Mouse (Mus musculus): ENCODE measurements around the gene Tmf1.

The Tmf1 gene

GRCm38 (mm10) chr6:97204252-97204869 is 25.4 kb upstream of the Tmf1 start:
- in situ Hi-C loops (cut with MboI, MseI), result no loop called here

- in situ Hi-C loops (cut with MboI, MseI), result no loop called here
Observed at GRCm38 (mm10) chr6:97202477-97202876, 23.6 kb upstream of the Tmf1 start.

- in situ Hi-C loops (cut with MboI, MseI), result no loop called here
Observed at GRCm38 (mm10) chr6:97200437-97200836, 21.5 kb upstream of the Tmf1 start.

GRCm38 (mm10) chr6:97179367-97179828 is 476 bp upstream of the Tmf1 start:
- in situ Hi-C loops (cut with MboI, MseI), result no loop called here

GRCm38 (mm10) chr6:97175716-97176115 is 3.2 kb downstream of the Tmf1 start:
- in situ Hi-C loops (cut with MboI, MseI), result no loop called here

- in situ Hi-C loops (cut with MboI, MseI), result no loop called here
Observed at GRCm38 (mm10) chr6:97150156-97150555, 28.8 kb downstream of the Tmf1 start.

GRCm38 (mm10) chr6:97149721-97150120 is 29.2 kb downstream of the Tmf1 start:
- in situ Hi-C loops (cut with MboI, MseI), result no loop called here

GRCm38 (mm10) chr6:97148383-97149251 is 30.3 kb downstream of the Tmf1 start, which contains the start of gene Eogt:
Gene Eogt (minus strand): TSS chr6:97149182.
- in situ Hi-C loops (cut with MboI, MseI), result no loop called here

- in situ Hi-C loops (cut with MboI, MseI), result no loop called here
Observed at GRCm38 (mm10) chr6:97147755-97148382, 31.1 kb downstream of the Tmf1 start.

GRCm38 (mm10) chr6:97145156-97145555 is 33.8 kb downstream of the Tmf1 start:
- in situ Hi-C loops (cut with MboI, MseI), result no loop called here

- in situ Hi-C loops (cut with MboI, MseI), result no loop called here
Observed at GRCm38 (mm10) chr6:97144359-97144758, 34.6 kb downstream of the Tmf1 start.

- in situ Hi-C loops (cut with MboI, MseI), result no loop called here
Observed at GRCm38 (mm10) chr6:97142611-97143010, 36.3 kb downstream of the Tmf1 start.

- in situ Hi-C loops (cut with MboI, MseI), result no loop called here
Observed at GRCm38 (mm10) chr6:97141811-97142210, 37.1 kb downstream of the Tmf1 start.

GRCm38 (mm10) chr6:97132707-97133303 is 46.1 kb downstream of the Tmf1 start:
- in situ Hi-C loops (cut with MboI, MseI), result no loop called here

- in situ Hi-C loops (cut with MboI, MseI), result no loop called here
Observed at GRCm38 (mm10) chr6:97131808-97132207, 47.1 kb downstream of the Tmf1 start.

GRCm38 (mm10) chr6:97130979-97131378 is 47.9 kb downstream of the Tmf1 start:
- in situ Hi-C loops (cut with MboI, MseI), result no loop called here

GRCm38 (mm10) chr6:97124336-97125010 is 54.4 kb downstream of the Tmf1 start:
- in situ Hi-C loops (cut with MboI, MseI), result no loop called here

GRCm38 (mm10) chr6:97120922-97121321 is 58.0 kb downstream of the Tmf1 start:
- in situ Hi-C loops (cut with MboI, MseI), result no loop called here

GRCm38 (mm10) chr6:97118327-97118726 is 60.6 kb downstream of the Tmf1 start:
- in situ Hi-C loops (cut with MboI, MseI), result no loop called here

- in situ Hi-C loops (cut with MboI, MseI), result no loop called here
Observed at GRCm38 (mm10) chr6:97116896-97117295, 62.0 kb downstream of the Tmf1 start.

- in situ Hi-C loops (cut with MboI, MseI), result no loop called here
Observed at GRCm38 (mm10) chr6:97114821-97115220, 64.1 kb downstream of the Tmf1 start.
